In genomic region chr10:76668947-76669284, GRCm38 (mm10) we compare ENCODE assay signal across 10 mouse cellular contexts. TPM values are rescaled to one million over a fixed set of nuclear protein-coding genes. Genes with fewer than 3 reads are reported as not detected.
A peak's percentile ranks its signal among the peaks of the same experiment; 100 is the strongest.
DNase-seq lines count a peak whose midpoint lies in the region; ATAC-seq lines count a peak whose summit lies in the region.
"Had no signal": no experiment of that assay in that cellular context is flagged by ENCODE, and none has a peak within 500 bp of the region (broad histone marks: within the 10 kb centered on the region; RNA-seq: fewer than 3 reads in every experiment).

No protein-coding gene starts in this region.

- no peaks in the 10 kb centered on the region for H3K4me1 ChIP-seq in kidney, embryonic 16.5 days (ENCODE audit: insufficient read depth, low read length)
- peaks cover 5% of the 10 kb centered on the region; the same call in 1 of the 2 replicates for H3K4me1 ChIP-seq in kidney, embryonic 15.5 days
- H3K4me1 ChIP-seq in intestine, embryonic 15.5 days (replicated peaks) = no peaks in the 10 kb centered on the region
- 0 out of 2 replicates have a peak, but pooled peaks cover 2% of the 10 kb centered on the region for H3K4me1 ChIP-seq in hindbrain, embryonic 10.5 days (replicated peaks)
- H3K4me1 ChIP-seq: heart, embryonic 13.5 days had no signal

- H3K9ac ChIP-seq in kidney, embryonic 16.5 days (replicated peaks; ENCODE audit: low read length) = no peak overlapping the region
- no peak overlapping the region for H3K9ac ChIP-seq in kidney, embryonic 15.5 days
- H3K9ac ChIP-seq in intestine, embryonic 15.5 days = no peak overlapping the region
- H3K9ac ChIP-seq: heart, embryonic 13.5 days had no signal

- intact Hi-C loops in left cerebral cortex, postnatal 4 days (cut with DNase I) = no loop called here

- 23% methylated on average over 7 of the region's 7 CpGs for WGBS in kidney, embryonic 16.5 days
- 32% methylated on average over 7 of the region's 7 CpGs for WGBS in kidney, embryonic 15.5 days
- 43% methylated on average over 7 of the region's 7 CpGs for WGBS in intestine, embryonic 15.5 days
- WGBS in hindbrain, embryonic 10.5 days = 78% methylated on average over 7 of the region's 7 CpGs

- no peaks in the 10 kb centered on the region for H3K27me3 ChIP-seq in kidney, embryonic 16.5 days (ENCODE audit: insufficient read depth, low read length)
- no peaks in the 10 kb centered on the region for H3K27me3 ChIP-seq in kidney, embryonic 15.5 days
- no peaks in the 10 kb centered on the region for H3K27me3 ChIP-seq in intestine, embryonic 15.5 days (replicated peaks)
- no peaks in the 10 kb centered on the region for H3K27me3 ChIP-seq in hindbrain, embryonic 10.5 days (ENCODE audit: insufficient read depth, poor library complexity, severe bottlenecking)
- H3K27me3 ChIP-seq: heart, embryonic 13.5 days had no signal

- ATAC-seq in kidney, embryonic 16.5 days (ENCODE audit: low FRiP score, low TSS enrichment) = no peak
- no peak for ATAC-seq in kidney, embryonic 15.5 days (replicated peaks; ENCODE audit: low FRiP score)
- ATAC-seq in intestine, embryonic 15.5 days = peak; percentile 86

- H3K36me3 ChIP-seq in kidney, embryonic 16.5 days (ENCODE audit: insufficient read depth, low read length) = no peaks in the 10 kb centered on the region
- no peaks in the 10 kb centered on the region for H3K36me3 ChIP-seq in kidney, embryonic 15.5 days
- H3K36me3 ChIP-seq in intestine, embryonic 15.5 days = no peaks in the 10 kb centered on the region
- no peaks in the 10 kb centered on the region for H3K36me3 ChIP-seq in hindbrain, embryonic 10.5 days
- H3K36me3 ChIP-seq: heart, embryonic 13.5 days had no signal

- H3K9me3 ChIP-seq in kidney, embryonic 16.5 days (ENCODE audit: low read length) = peaks cover 11% of the 10 kb centered on the region
- no peaks in the 10 kb centered on the region for H3K9me3 ChIP-seq in kidney, embryonic 15.5 days (replicated peaks)
- H3K9me3 ChIP-seq in intestine, embryonic 15.5 days = no peaks in the 10 kb centered on the region
- H3K9me3 ChIP-seq in hindbrain, embryonic 10.5 days = peaks cover 10% of the 10 kb centered on the region; the same call in 1 of the 2 replicates

- H3K4me3 ChIP-seq in kidney, embryonic 16.5 days (ENCODE audit: low read length) = no peak overlapping the region
- no peak overlapping the region for H3K4me3 ChIP-seq in kidney, embryonic 15.5 days (replicated peaks)
- no peak overlapping the region for H3K4me3 ChIP-seq in intestine, embryonic 15.5 days (replicated peaks)
- no peak overlapping the region for H3K4me3 ChIP-seq in hindbrain, embryonic 10.5 days
- H3K4me3 ChIP-seq: heart, embryonic 13.5 days had no signal

- DNase-seq in fibroblast of lung, adult 2 months (ENCODE audit: low read depth) = peak; percentile 100
- DNase-seq in left cerebral cortex, postnatal 4 days = peak; percentile 34
- no peak for DNase-seq in T-cell, adult 2 months (ENCODE audit: low spot score)
- no peak for DNase-seq in hindbrain, embryonic 10.5 days (ENCODE audit: low spot score)
- DNase-seq in adrenal gland, postnatal 36 days = no peak

- no peak overlapping the region for H3K4me2 ChIP-seq in kidney, embryonic 16.5 days (replicated peaks; ENCODE audit: low read depth, low read length)
- no peak overlapping the region for H3K4me2 ChIP-seq in kidney, embryonic 15.5 days
- H3K4me2 ChIP-seq in intestine, embryonic 15.5 days (replicated peaks) = no peak overlapping the region
- H3K4me2 ChIP-seq: heart, embryonic 13.5 days had no signal

- peak overlapping the region; percentile 25; the same call in 1 of the 2 replicates for H3K27ac ChIP-seq in kidney, embryonic 16.5 days (ENCODE audit: low read length)
- H3K27ac ChIP-seq in kidney, embryonic 15.5 days = no peak overlapping the region
- H3K27ac ChIP-seq in intestine, embryonic 15.5 days = peak overlapping the region; percentile 79
- no peak overlapping the region for H3K27ac ChIP-seq in hindbrain, embryonic 10.5 days
- H3K27ac ChIP-seq: heart, embryonic 13.5 days had no signal

RNA-seq across cellular contexts. Expression of gene Col6a2, which starts 45.5 kb away (rescaled TPM):
- 68.6 and 91.3 TPM in 2 replicates for polyA plus RNA-seq in kidney, embryonic 16.5 days (2015; fragmentation: Nextera tagmentation; extraction: Ambion mirVana)
- 61.9 and 88.8 TPM in 2 replicates for polyA plus RNA-seq in kidney, embryonic 15.5 days (2015; fragmentation: Nextera tagmentation; extraction: Ambion mirVana)
- 274 and 282 TPM in 2 replicates for polyA plus RNA-seq in intestine, embryonic 15.5 days (2015; fragmentation: Nextera tagmentation; extraction: Ambion mirVana)
- total RNA-seq in left cerebral cortex, postnatal 4 days (2021) = 10 to 100 TPM; 16.7 to 17.4 TPM
- 10.9 and 16.5 TPM in 2 replicates for polyA plus RNA-seq in hindbrain, embryonic 10.5 days (2016; fragmentation: Nextera tagmentation; extraction: Ambion mirVana)
- 10 to 100 TPM; 37.3 to 74.0 TPM for total RNA-seq in adrenal gland, postnatal 36 days (2021)
- total RNA-seq: MEL had no signal

RNA-seq across cellular contexts. Expression of gene Col6a1, which starts 57.1 kb away (rescaled TPM):
- polyA plus RNA-seq in kidney, embryonic 16.5 days (2015; fragmentation: Nextera tagmentation; extraction: Ambion mirVana) = 94.8 and 128 TPM in 2 replicates
- polyA plus RNA-seq in kidney, embryonic 15.5 days (2015; fragmentation: Nextera tagmentation; extraction: Ambion mirVana) = 75.3 and 112 TPM in 2 replicates
- polyA plus RNA-seq in intestine, embryonic 15.5 days (2015; fragmentation: Nextera tagmentation; extraction: Ambion mirVana) = 317 and 323 TPM in 2 replicates
- 10 to 100 TPM; 18.6 to 19.2 TPM for total RNA-seq in left cerebral cortex, postnatal 4 days (2021)
- polyA plus RNA-seq in hindbrain, embryonic 10.5 days (2016; fragmentation: Nextera tagmentation; extraction: Ambion mirVana) = 11.4 and 12.6 TPM in 2 replicates
- total RNA-seq in adrenal gland, postnatal 36 days (2021) = 100 to 1,000 TPM; 295 to 316 TPM
- total RNA-seq: MEL had no signal

Comparison
In these comparisons a context has a peak if more than half of its experiments do, and no peak if none do; other contexts are left out.
1. H3K27ac ChIP-seq: peak in kidney, embryonic 16.5 days (single experiment) and intestine, embryonic 15.5 days (single experiment); none in kidney, embryonic 15.5 days (single experiment) and hindbrain, embryonic 10.5 days (single experiment).
2. DNase-seq: peak in fibroblast of lung, adult 2 months (single experiment) and left cerebral cortex, postnatal 4 days (single experiment); none in T-cell, adult 2 months (single experiment), hindbrain, embryonic 10.5 days (single experiment) and adrenal gland, postnatal 36 days (0 of 2).